In the genomic region with DNA sequence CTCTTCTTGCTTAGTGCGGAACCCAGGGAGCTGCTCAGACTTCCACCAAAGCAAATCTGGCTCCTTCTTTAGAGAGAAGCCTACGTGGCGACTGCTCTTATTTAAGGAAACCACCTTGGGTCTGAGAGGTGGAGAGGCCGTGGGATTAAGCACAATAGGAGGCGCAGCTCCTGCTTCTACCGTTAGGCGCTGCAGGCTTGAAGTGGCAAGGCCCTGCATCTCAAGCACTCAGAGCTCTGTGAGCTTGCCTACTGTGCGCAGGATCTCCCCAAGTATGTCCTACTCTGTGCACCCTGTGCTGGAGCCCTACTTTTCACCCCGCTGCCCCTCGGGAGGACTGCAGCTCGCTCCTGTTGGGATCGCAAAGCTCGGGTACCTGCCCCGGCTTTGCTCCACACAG, we compare ENCODE assay signal across 24 mouse cellular contexts. TPM values are rescaled to one million over a fixed set of nuclear protein-coding genes. Genes with fewer than 3 reads are reported as not detected.
A peak's percentile ranks its signal among the peaks of the same experiment; 100 is the strongest.
DNase-seq lines count a peak whose midpoint lies in the region; ATAC-seq and TF ChIP-seq lines count a peak whose summit lies in the region.
"Had no signal": no experiment of that assay in that cellular context is flagged by ENCODE, and none has a peak within 500 bp of the region (broad histone marks: within the 10 kb centered on the region; RNA-seq: fewer than 3 reads in every experiment).

No protein-coding gene starts in this region.

- H3K9ac ChIP-seq in midbrain, embryonic 11.5 days (ENCODE audit: low read length), result no peak overlapping the region
- no peak overlapping the region for H3K9ac ChIP-seq in midbrain, embryonic 16.5 days (ENCODE audit: low read depth, low read length)
- H3K9ac ChIP-seq in ES-Bruce4 (ENCODE audit: low read depth, poor library complexity, severe bottlenecking), result no peak overlapping the region
- H3K9ac ChIP-seq in heart, embryonic 12.5 days, result no peak overlapping the region
- H3K9ac ChIP-seq: forebrain, postnatal 0 days; heart, embryonic 13.5 days; hindbrain, embryonic 14.5 days had no signal

- 95% methylated on average over 14 of the region's 14 CpGs for WGBS in midbrain, embryonic 11.5 days
- 95% methylated on average over 14 of the region's 14 CpGs for WGBS in midbrain, embryonic 16.5 days
- 94% methylated on average over 14 of the region's 14 CpGs for WGBS in heart, embryonic 12.5 days

- no peaks in the 10 kb centered on the region for H3K9me3 ChIP-seq in midbrain, embryonic 11.5 days (ENCODE audit: control insufficient read depth, low read length)
- no peaks in the 10 kb centered on the region for H3K9me3 ChIP-seq in midbrain, embryonic 16.5 days (replicated peaks; ENCODE audit: control insufficient read depth, low read length, poor library complexity, severe bottlenecking)
- H3K9me3 ChIP-seq in ES-Bruce4 (replicated peaks; ENCODE audit: control insufficient read depth, insufficient read depth, low read length, poor library complexity, severe bottlenecking), result no peaks in the 10 kb centered on the region
- no peaks in the 10 kb centered on the region for H3K9me3 ChIP-seq in heart, embryonic 12.5 days (replicated peaks)
- H3K9me3 ChIP-seq: heart, embryonic 13.5 days had no signal

- H3K27ac ChIP-seq in midbrain, embryonic 11.5 days (ENCODE audit: low read depth, low read length), result no peak overlapping the region
- no peak overlapping the region for H3K27ac ChIP-seq in midbrain, embryonic 16.5 days (ENCODE audit: low read length)
- H3K27ac ChIP-seq in ES-Bruce4 (ENCODE audit: insufficient read depth, low read length), result peak overlapping the region; percentile 20; the same call in 1 of the 2 replicates
- no peak overlapping the region for H3K27ac ChIP-seq in heart, embryonic 12.5 days (ENCODE audit: poor library complexity, severe bottlenecking)
- H3K27ac ChIP-seq: hindbrain, embryonic 14.5 days; hindbrain, postnatal 0 days had no signal

- H3K27me3 ChIP-seq in midbrain, embryonic 11.5 days (ENCODE audit: control insufficient read depth, insufficient read depth, low read length), result no peaks in the 10 kb centered on the region
- H3K27me3 ChIP-seq in midbrain, embryonic 16.5 days (ENCODE audit: control insufficient read depth, insufficient read depth, low read depth, low read length), result no peaks in the 10 kb centered on the region
- H3K27me3 ChIP-seq in ES-Bruce4 (ENCODE audit: control insufficient read depth, insufficient read depth, low read length, poor library complexity, severe bottlenecking), result no peaks in the 10 kb centered on the region
- no peaks in the 10 kb centered on the region for H3K27me3 ChIP-seq in heart, embryonic 12.5 days (replicated peaks)
- H3K27me3 ChIP-seq: heart, embryonic 13.5 days; Patski had no signal

- no peak for ATAC-seq in midbrain, embryonic 11.5 days (ENCODE audit: low FRiP score)
- no peak for ATAC-seq in midbrain, embryonic 16.5 days
- ATAC-seq in heart, embryonic 12.5 days (ENCODE audit: insufficient number of reproducible peaks, low FRiP score), result no peak
- ATAC-seq: activated CD4-positive, CD25-positive, alpha-beta regulatory T cell, adult 4 months; forebrain, embryonic 14.5 days; forebrain, postnatal 0 days; hindbrain, postnatal 0 days; inflammation-experienced regulatory T-cells, adult 6 months; intestine, embryonic 16.5 days; Patski had no signal

- no peak for TF ChIP-seq EP300 in ES-Bruce4 (IDR thresholded peaks at IDR 0.05; ENCODE audit: insufficient read depth, low read depth, low read length)

- no peak overlapping the region for H3K4me2 ChIP-seq in midbrain, embryonic 11.5 days
- no peak overlapping the region for H3K4me2 ChIP-seq in midbrain, embryonic 16.5 days (ENCODE audit: low read length)
- H3K4me2 ChIP-seq in heart, embryonic 12.5 days, result no peak overlapping the region
- H3K4me2 ChIP-seq: heart, embryonic 13.5 days; hindbrain, embryonic 14.5 days had no signal

- TF ChIP-seq CTCF in ES-Bruce4 (IDR thresholded peaks at IDR 0.05; ENCODE audit: low read depth, low read length), result no peak

- H3K36me3 ChIP-seq in midbrain, embryonic 11.5 days (ENCODE audit: control insufficient read depth, insufficient read depth, low read length), result peaks cover 33% of the 10 kb centered on the region
- peaks cover 51% of the 10 kb centered on the region for H3K36me3 ChIP-seq in midbrain, embryonic 16.5 days (ENCODE audit: control insufficient read depth, insufficient read depth, low read length)
- H3K36me3 ChIP-seq in ES-Bruce4 (ENCODE audit: control insufficient read depth, insufficient read depth, low read length, poor library complexity, severe bottlenecking), result peaks cover 47% of the 10 kb centered on the region
- H3K36me3 ChIP-seq in heart, embryonic 12.5 days, result peaks cover 59% of the 10 kb centered on the region

- DNase-seq in midbrain, embryonic 11.5 days (ENCODE audit: low spot score, missing footprints), result peak; percentile 23
- DNase-seq in ZHBTc4 (ENCODE audit: low read depth, low spot score), result peak; percentile 43
- DNase-seq in layer of hippocampus, adult 9-11 months, result no peak
- DNase-seq: adrenal gland, adult 8-10 months; adrenal gland, postnatal 25 days; cerebellum, adult 11-12 months; cerebellum, adult 8-10 months; cerebellum, postnatal 10 days; forebrain, postnatal 0 days; gastrocnemius, postnatal 25 days; heart, adult 18-20 months; heart, postnatal 14 days; heart, postnatal 4 days had no signal

- H3K4me3 ChIP-seq in midbrain, embryonic 11.5 days (ENCODE audit: low read depth, low read length), result no peak overlapping the region
- no peak overlapping the region for H3K4me3 ChIP-seq in midbrain, embryonic 16.5 days (ENCODE audit: low read depth, low read length)
- H3K4me3 ChIP-seq in ES-Bruce4 (ENCODE audit: low read depth, low read length), result no peak overlapping the region
- no peak overlapping the region for H3K4me3 ChIP-seq in heart, embryonic 12.5 days
- H3K4me3 ChIP-seq: heart, embryonic 13.5 days had no signal

- H3K4me1 ChIP-seq in midbrain, embryonic 11.5 days (ENCODE audit: control insufficient read depth, insufficient read depth, low read length), result no peaks in the 10 kb centered on the region
- no peaks in the 10 kb centered on the region for H3K4me1 ChIP-seq in midbrain, embryonic 16.5 days (ENCODE audit: control insufficient read depth, insufficient read depth, low read length)
- no peaks in the 10 kb centered on the region for H3K4me1 ChIP-seq in ES-Bruce4 (ENCODE audit: control insufficient read depth, insufficient read depth, low read length)
- peaks cover 28% of the 10 kb centered on the region for H3K4me1 ChIP-seq in heart, embryonic 12.5 days (replicated peaks)

- TF ChIP-seq POLR2A in ES-Bruce4 (IDR thresholded peaks at IDR 0.05; ENCODE audit: insufficient read depth, low read length), result no peak

RNA-seq across cellular contexts. Expression of a gene that starts 25.1 kb away (rescaled TPM):
- 0.57 and 0.60 TPM in 2 replicates for polyA plus RNA-seq in midbrain, embryonic 11.5 days (2014; fragmentation: Nextera tagmentation; extraction: Ambion mirVana)
- 0.65 and 0.76 TPM in 2 replicates for polyA plus RNA-seq in midbrain, embryonic 16.5 days (2015; fragmentation: Nextera tagmentation; extraction: Ambion mirVana)
- polyA plus RNA-seq in ES-Bruce4 (2011; ENCODE audit: insufficient read depth, insufficient read length, low read depth, missing spikeins), result 55.0 and 56.5 TPM in 2 replicates
- polyA plus RNA-seq in heart, embryonic 12.5 days (2016; fragmentation: Nextera tagmentation; extraction: Ambion mirVana), result 0.41 and 0.60 TPM in 2 replicates

RNA-seq across cellular contexts. Expression of a gene that starts 25.3 kb away (rescaled TPM):
- polyA plus RNA-seq in midbrain, embryonic 11.5 days (2014; fragmentation: Nextera tagmentation; extraction: Ambion mirVana), result 49.4 and 51.2 TPM in 2 replicates
- polyA plus RNA-seq in midbrain, embryonic 16.5 days (2015; fragmentation: Nextera tagmentation; extraction: Ambion mirVana), result 42.5 and 44.9 TPM in 2 replicates
- 109 and 111 TPM in 2 replicates for polyA plus RNA-seq in ES-Bruce4 (2011; ENCODE audit: insufficient read depth, insufficient read length, low read depth, missing spikeins)
- polyA plus RNA-seq in heart, embryonic 12.5 days (2016; fragmentation: Nextera tagmentation; extraction: Ambion mirVana), result 39.9 and 44.1 TPM in 2 replicates

Comparison
In these comparisons a context has a peak if more than half of its experiments do, and no peak if none do; other contexts are left out.
1. RNA of a gene that starts 25.1 kb away (polyA plus RNA-seq): 55.0 to 56.5 TPM in ES-Bruce4; 0.65 to 0.76 TPM in midbrain, embryonic 16.5 days, 0.57 to 0.60 TPM in midbrain, embryonic 11.5 days and 0.41 to 0.60 TPM in heart, embryonic 12.5 days; every median in the first group is over 10 times any median in the second.